Mouse (Mus musculus) forebrain, postnatal 0 days (tissue): Measurements from ENCODE around the gene Hilpda. TPM values are rescaled to one million over a fixed set of nuclear protein-coding genes. Genes with fewer than 3 reads are reported as not detected.
A peak's percentile ranks its signal among the peaks of the same experiment; 100 is the strongest.

Experiments
- ATAC-seq: fragments of 200-750 bp; cut with Nextera tagmentation; 2 replicates; pipeline ENCODE4 v1.8.0; 2017; ENCODE audit warnings: mild to moderate bottlenecking, moderate library complexity
- DNase-seq: peaks from one replicate; pipeline ENCODE4 v3.0.0-alpha.2; 2015
- H3K27ac ChIP-seq: fragments of 300-500 bp; sonication (generic); 2 replicates; pipeline ENCODE4 v1.5.1; 2014; ENCODE audit warnings: low read depth, mild to moderate bottlenecking, antibody characterized with exemption, low read length, moderate library complexity, mixed read lengths
- H3K27me3 ChIP-seq: fragments of 300-500 bp; sonication (generic); 2 replicates; pipeline ENCODE4 v1.6.1; 2014; ENCODE audit warnings: mild to moderate bottlenecking, low read length, mixed read lengths; ENCODE audit not compliant: insufficient read depth
- H3K36me3 ChIP-seq: fragments of 300-500 bp; sonication (generic); 2 replicates; pipeline ENCODE4 v1.6.1; 2014; ENCODE audit warnings: mild to moderate bottlenecking, moderate library complexity; ENCODE audit not compliant: insufficient read depth
- H3K4me1 ChIP-seq: fragments of 300-500 bp; sonication (generic); 2 replicates; pipeline ENCODE4 v1.6.1; 2014; ENCODE audit warnings: antibody characterized with exemption; ENCODE audit not compliant: insufficient read depth
- H3K4me2 ChIP-seq: fragments of 300-500 bp; sonication (generic); 2 replicates; pipeline ENCODE4 v1.6.1; 2014; ENCODE audit warnings: low read depth, mild to moderate bottlenecking, moderate library complexity
- H3K4me3 ChIP-seq: fragments of 300-500 bp; sonication (generic); 2 replicates; pipeline ENCODE4 v1.5.1; 2014; ENCODE audit warnings: low read depth, low read length, mixed read lengths
- H3K9ac ChIP-seq: fragments of 300-500 bp; sonication (generic); 2 replicates; pipeline ENCODE4 v1.6.1; 2014; ENCODE audit warnings: mild to moderate bottlenecking
- H3K9me3 ChIP-seq: fragments of 300-500 bp; sonication (generic); 2 replicates; pipeline ENCODE4 v1.6.1; 2016; ENCODE audit warnings: low read length
- CTCF ChIP-seq: sonication (generic); IDR thresholded peaks from 2 replicates; pipeline ENCODE4 v1.5.1; 2016; ENCODE audit warnings: antibody characterized with exemption, control low read depth, low read depth
- WGBS: fragments of 180-500 bp; shearing (Covaris S2); extraction: QIAGEN DNeasy Blood & Tissue Kit; methylation state at CpG from one replicate; pipeline ENCODE4 v1.1.7; 2014; 5-methylcytosine and 5-hydroxymethylcytosine counted together
- polyA plus RNA-seq: library from polyadenylated mRNA; unstranded; fragments of >200 nt; fragmentation: Nextera tagmentation; extraction: Ambion mirVana; gene quantifications from 2 replicates; pipeline ENCODE4 v1.2.1, GENCODE M21; 2015
- total RNA-seq: library from RNA; depleted of rRNA; stranded (reverse); fragments of >200 nt; gene quantifications from 2 replicates; pipeline ENCODE4 v1.2.3, GENCODE M21; 2014; rRNA removed

Gene Hilpda
- total RNA-seq (16.8 and 26.4 TPM in 2 replicates), polyA plus RNA-seq (37.4 and 41.2 TPM in 2 replicates)

DNA sequence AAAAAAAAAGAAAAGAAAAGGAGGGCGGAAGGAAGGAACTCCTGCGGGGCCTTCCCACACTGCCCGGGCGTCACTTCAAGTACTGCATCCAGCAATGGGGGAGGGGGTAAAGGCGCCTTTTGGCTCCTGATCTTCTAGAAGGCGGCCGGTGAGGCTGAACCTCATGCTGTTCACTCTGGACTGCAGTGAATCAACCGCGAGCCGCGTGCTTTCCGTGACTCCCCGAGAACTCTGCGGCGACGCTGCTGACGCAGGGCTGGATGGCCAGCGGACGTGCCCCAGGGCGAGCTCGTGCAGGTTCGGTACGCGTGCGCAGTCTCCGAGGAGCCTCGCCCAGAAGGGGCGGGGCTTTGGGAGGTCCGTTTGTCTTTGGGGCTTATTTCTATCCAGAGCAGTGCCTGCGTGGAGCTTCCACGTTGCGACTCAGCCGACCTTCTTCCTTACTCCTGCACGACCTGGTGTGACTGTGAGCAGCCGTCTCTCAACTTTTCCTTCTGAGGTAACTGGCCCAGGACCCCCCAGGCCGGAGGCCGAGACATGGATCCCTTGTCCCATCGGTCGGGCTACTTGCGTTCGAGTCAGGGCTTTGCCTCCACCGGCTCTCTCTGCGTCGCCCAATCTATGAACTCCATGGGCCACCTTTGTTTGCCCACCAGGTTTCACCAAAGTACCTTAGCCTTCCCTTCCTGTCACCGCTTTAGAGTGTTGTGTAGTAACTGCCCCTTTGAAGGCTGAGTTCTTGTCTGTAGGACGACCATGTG is at the start of gene Hilpda:
Gene Hilpda, plus strand, starts transcription at position 177 of the 761 bp plus-strand sequence.
- DNase-seq: peak; percentile 95

DNA sequence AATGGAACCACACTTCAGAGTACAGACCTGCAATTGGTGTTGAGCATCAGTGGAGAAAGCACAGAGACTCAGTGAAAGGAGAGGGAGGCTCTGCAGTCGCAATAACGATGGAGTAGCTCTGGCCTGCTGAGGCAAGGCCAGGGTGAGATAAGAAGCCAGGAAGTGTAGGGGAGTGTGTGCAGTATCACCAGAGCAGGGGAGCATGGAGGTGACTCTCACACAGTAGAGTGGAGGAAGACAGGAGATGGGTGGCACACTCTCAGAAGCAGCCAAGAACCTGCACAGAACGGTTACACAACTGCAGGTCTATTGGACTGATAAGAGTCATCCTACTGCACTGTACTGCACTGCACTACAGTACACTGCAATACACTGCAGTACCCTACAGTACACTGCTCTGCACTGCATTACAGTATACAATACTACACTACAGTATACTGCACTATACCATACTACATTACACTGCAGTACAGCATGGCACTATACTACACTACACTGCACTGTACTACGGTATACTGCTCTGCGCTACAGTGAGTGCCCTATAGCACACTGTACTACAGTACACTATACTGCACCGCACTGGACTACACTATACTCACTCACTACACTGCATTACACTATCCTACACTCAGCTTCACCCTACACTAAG is 42.9 kb upstream of the Hilpda start:
- Histone ChIP-seq H3K27me3 (no peaks in the 10 kb centered on the region), H3K4me1 (no peaks in the 10 kb centered on the region), H3K9me3 (no peaks in the 10 kb centered on the region), H3K9ac (no peak overlapping the region), H3K4me3 (no peak overlapping the region), H3K36me3 (no peaks in the 10 kb centered on the region), H3K4me2 (no peak overlapping the region), H3K27ac (no peak overlapping the region)
- no peak for TF ChIP-seq CTCF
- 90% methylated on average over 6 of the region's 6 CpGs for WGBS
- DNase-seq (no peak), ATAC-seq (peak; percentile 43)

More for the DNA sequence above, at the start of gene Hilpda:
- no peaks in the 10 kb centered on the region for H3K27me3 ChIP-seq
- peak within 1 kb of the TSS; percentile 65 for H3K9ac ChIP-seq
- peak within 1 kb of the TSS; percentile 16; the same call in 1 of the 2 replicates for H3K27ac ChIP-seq
- ATAC-seq: peak; percentile 98
- TF ChIP-seq CTCF: 0 out of 2 replicates have a peak, but pooled peaks have one; percentile 2
- H3K9me3 ChIP-seq: no peaks in the 10 kb centered on the region
- peak within 1 kb of the TSS; percentile 70 for H3K4me2 ChIP-seq
- H3K36me3 ChIP-seq: peaks cover 7% of the 10 kb centered on the region; the same call in 1 of the 2 replicates
- WGBS: 1% methylated on average over 46 of the region's 46 CpGs
- H3K4me3 ChIP-seq: peak within 1 kb of the TSS; percentile 63
- peaks cover 4% of the 10 kb centered on the region; the same call in 1 of the 2 replicates for H3K4me1 ChIP-seq

GRCm38 (mm10) chr6:29230386-29230785 is 41.9 kb upstream of the Hilpda start:
- no peaks in the 10 kb centered on the region for H3K27me3 ChIP-seq
- ATAC-seq (no peak), DNase-seq (no peak)
- no peaks in the 10 kb centered on the region for H3K36me3 ChIP-seq
- H3K9me3 ChIP-seq: no peaks in the 10 kb centered on the region
- no peak for TF ChIP-seq CTCF
- no peak overlapping the region for H3K27ac ChIP-seq
- no peaks in the 10 kb centered on the region for H3K4me1 ChIP-seq
- H3K9ac ChIP-seq: no peak overlapping the region
- H3K4me2 ChIP-seq: no peak overlapping the region
- no peak overlapping the region for H3K4me3 ChIP-seq
- WGBS: 68% methylated on average over 6 of the region's 6 CpGs

DNA sequence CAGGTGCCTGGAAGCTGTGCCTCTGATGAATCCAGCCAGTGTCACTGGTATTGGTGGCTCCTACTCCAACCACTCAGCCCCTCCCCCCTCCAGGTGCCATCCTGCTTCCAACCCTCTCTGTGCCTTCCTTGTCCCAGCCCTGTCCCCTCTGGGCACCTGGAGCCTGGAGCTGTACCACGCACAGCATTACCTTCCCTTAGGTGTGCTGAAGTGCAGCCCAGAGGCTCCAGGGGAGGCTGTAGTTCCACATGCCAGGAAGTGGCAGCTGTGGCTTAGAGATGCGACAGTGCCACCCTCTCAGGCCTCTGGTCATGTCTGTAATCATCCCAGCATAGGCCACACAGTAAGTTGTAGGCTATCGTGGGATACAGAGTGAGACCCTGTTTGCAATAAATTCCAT is 40.5 kb upstream of the Hilpda start:
- Histone ChIP-seq H3K27me3 (no peaks in the 10 kb centered on the region), H3K9ac (no peak overlapping the region), H3K4me3 (no peak overlapping the region), H3K27ac (no peak overlapping the region), H3K9me3 (no peaks in the 10 kb centered on the region), H3K4me2 (no peak overlapping the region), H3K36me3 (no peaks in the 10 kb centered on the region), H3K4me1 (no peaks in the 10 kb centered on the region)
- ATAC-seq (no peak), DNase-seq (no peak)
- 85% methylated on average over 3 of the region's 3 CpGs for WGBS
- TF ChIP-seq CTCF: no peak

DNA sequence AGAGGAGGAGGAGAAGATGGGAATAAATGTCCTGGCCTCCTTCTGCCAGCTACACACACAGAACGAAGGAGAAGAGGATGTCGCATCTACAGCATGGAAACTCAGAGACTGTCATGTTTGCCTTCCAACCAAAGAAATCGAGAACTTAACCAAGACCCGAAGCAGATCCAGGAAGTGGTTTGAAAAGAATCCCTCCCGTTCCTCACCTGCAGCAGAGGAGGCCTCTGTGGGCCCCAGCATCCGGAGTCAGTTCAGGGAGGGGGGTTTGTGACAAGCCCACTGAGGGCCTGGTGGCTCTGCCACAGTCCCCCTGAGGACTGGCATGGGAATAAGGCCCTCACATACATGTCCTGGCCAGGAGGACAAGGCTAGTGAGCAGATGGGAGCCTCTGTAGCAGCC is 40.0 kb upstream of the Hilpda start:
- H3K4me2 ChIP-seq: no peak overlapping the region
- no peak for TF ChIP-seq CTCF
- H3K27ac ChIP-seq: no peak overlapping the region
- ATAC-seq: no peak
- no peaks in the 10 kb centered on the region for H3K36me3 ChIP-seq
- no peaks in the 10 kb centered on the region for H3K4me1 ChIP-seq
- WGBS: 80% methylated on average over 6 of the region's 6 CpGs
- no peak overlapping the region for H3K9ac ChIP-seq
- no peak overlapping the region for H3K4me3 ChIP-seq
- no peaks in the 10 kb centered on the region for H3K27me3 ChIP-seq
- H3K9me3 ChIP-seq: no peaks in the 10 kb centered on the region
- no peak for DNase-seq

GRCm38 (mm10) chr6:29233710-29234109 is 38.6 kb upstream of the Hilpda start:
- no peak for TF ChIP-seq CTCF
- Histone ChIP-seq H3K4me1 (no peaks in the 10 kb centered on the region), H3K27me3 (no peaks in the 10 kb centered on the region), H3K4me3 (no peak overlapping the region), H3K9ac (no peak overlapping the region), H3K9me3 (no peaks in the 10 kb centered on the region), H3K4me2 (no peak overlapping the region), H3K27ac (no peak overlapping the region), H3K36me3 (no peaks in the 10 kb centered on the region)
- DNase-seq (no peak), ATAC-seq (no peak)
- 68% methylated on average over 3 of the region's 3 CpGs for WGBS

DNA sequence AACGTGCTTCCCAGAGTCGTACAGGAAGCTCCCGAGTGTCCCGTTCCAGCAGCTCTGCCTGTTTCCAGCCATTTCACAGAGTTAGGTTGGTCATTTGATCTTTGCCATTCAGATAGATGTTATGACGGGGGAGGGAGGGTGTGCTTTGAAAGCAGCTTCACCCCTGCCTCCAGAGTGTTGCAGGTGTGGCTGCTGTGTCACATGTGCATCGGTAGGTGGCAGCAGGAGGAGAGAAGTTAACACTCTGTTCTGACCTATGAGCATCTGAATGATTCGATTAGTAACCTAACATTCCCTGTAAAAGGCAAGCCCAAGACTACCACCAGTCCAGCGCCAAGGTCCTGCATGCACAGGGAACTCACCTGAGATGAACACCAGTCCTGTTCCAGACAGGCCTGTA is 38.0 kb upstream of the Hilpda start:
- WGBS: 53% methylated on average over 8 of the region's 8 CpGs
- Histone ChIP-seq H3K27ac (no peak overlapping the region), H3K4me1 (no peaks in the 10 kb centered on the region), H3K36me3 (no peaks in the 10 kb centered on the region), H3K4me3 (no peak overlapping the region), H3K27me3 (no peaks in the 10 kb centered on the region), H3K9ac (no peak overlapping the region), H3K9me3 (no peaks in the 10 kb centered on the region), H3K4me2 (no peak overlapping the region)
- ATAC-seq: no peak
- peak; percentile 18 for DNase-seq
- TF ChIP-seq CTCF: peak; percentile 64
